Mouse (Mus musculus): ENCODE results near the gene Pcbp1. TPM values are rescaled to one million over a fixed set of nuclear protein-coding genes. Genes with fewer than 3 reads are reported as not detected.

Pcbp1 gene
- polyA plus RNA-seq, 1 experiment, result 306 TPM

GRCm38 (mm10) chr6:86509194-86509865, 16.8 kb downstream of the Pcbp1 start:
- Histone ChIP-seq H3ac (ENCODE audit: control insufficient read depth, insufficient read length) (no peak overlapping the region), H3K36me3 (ENCODE audit: control insufficient read depth, insufficient read depth) (no peaks in the 10 kb centered on the region), H3K4me2 (ENCODE audit: low read depth) (no peak overlapping the region), H3K4me3 (no peak overlapping the region), H3K27me3 (ENCODE audit: control insufficient read depth, insufficient read depth, insufficient read length) (no peaks in the 10 kb centered on the region), H3K79me2 (ENCODE audit: control insufficient read depth, insufficient read depth) (no peaks in the 10 kb centered on the region)
- TF ChIP-seq SRF (IDR thresholded peaks at IDR 0.05; ENCODE audit: control insufficient read depth, insufficient read length, low read depth), result no peak
- TF ChIP-seq MAX (IDR thresholded peaks at IDR 0.05; ENCODE audit: low read depth), result no peak
- TF ChIP-seq TCF3 (IDR thresholded peaks at IDR 0.05; ENCODE audit: insufficient read length, low read depth), result no peak
- no peak for TF ChIP-seq CEBPB (IDR thresholded peaks at IDR 0.05; ENCODE audit: insufficient read depth, poor library complexity, severe bottlenecking)
- TF ChIP-seq REST (IDR thresholded peaks at IDR 0.05; ENCODE audit: insufficient read depth, insufficient read length), result no peak
- TF ChIP-seq USF1 (IDR thresholded peaks at IDR 0.05; ENCODE audit: low read depth), result no peak

- Histone ChIP-seq H3K4me3 (no peak overlapping the region), H3K79me2 (ENCODE audit: control insufficient read depth, insufficient read depth) (no peaks in the 10 kb centered on the region), H3ac (ENCODE audit: control insufficient read depth, insufficient read length) (no peak overlapping the region), H3K27me3 (ENCODE audit: control insufficient read depth, insufficient read depth, insufficient read length) (no peaks in the 10 kb centered on the region), H3K4me2 (ENCODE audit: low read depth) (no peak overlapping the region), H3K36me3 (ENCODE audit: control insufficient read depth, insufficient read depth) (no peaks in the 10 kb centered on the region)
- no peak for TF ChIP-seq SRF (IDR thresholded peaks at IDR 0.05; ENCODE audit: control insufficient read depth, insufficient read length, low read depth)
- TF ChIP-seq POLR2A (IDR thresholded peaks at IDR 0.05; ENCODE audit: insufficient read length, low read depth), result no peak
- no peak for TF ChIP-seq USF1 (IDR thresholded peaks at IDR 0.05; ENCODE audit: low read depth)
- TF ChIP-seq MAX (IDR thresholded peaks at IDR 0.05; ENCODE audit: low read depth), result no peak
- TF ChIP-seq E2F4 (IDR thresholded peaks at IDR 0.05; ENCODE audit: insufficient read depth), result no peak
- no peak for TF ChIP-seq MYOD1 (IDR thresholded peaks at IDR 0.05; ENCODE audit: control insufficient read depth in 1 of 3, insufficient read length in 2 of 3, low read depth in 2 of 3)
- no peak for TF ChIP-seq MYOG (IDR thresholded peaks at IDR 0.05; ENCODE audit: control insufficient read depth in 1 of 3, insufficient read depth in 1 of 3, insufficient read length in 2 of 3, low read depth in 2 of 3)
Observed at GRCm38 (mm10) chr6:86508736-86509135, 17.4 kb downstream of the Pcbp1 start.

- Histone ChIP-seq H3K27me3 (ENCODE audit: control insufficient read depth, insufficient read depth, insufficient read length) (no peaks in the 10 kb centered on the region), H3K36me3 (ENCODE audit: control insufficient read depth, insufficient read depth) (no peaks in the 10 kb centered on the region), H3ac (ENCODE audit: control insufficient read depth, insufficient read length) (no peak overlapping the region), H3K79me2 (ENCODE audit: control insufficient read depth, insufficient read depth) (no peaks in the 10 kb centered on the region), H3K4me2 (ENCODE audit: low read depth) (no peak overlapping the region), H3K4me3 (no peak overlapping the region)
- TF ChIP-seq MYOD1 (IDR thresholded peaks at IDR 0.05; ENCODE audit: control insufficient read depth in 1 of 3, insufficient read length in 2 of 3, low read depth in 2 of 3) (no peak), REST (IDR thresholded peaks at IDR 0.05; ENCODE audit: insufficient read depth, insufficient read length) (no peak), USF1 (IDR thresholded peaks at IDR 0.05; ENCODE audit: low read depth) (no peak), SRF (IDR thresholded peaks at IDR 0.05; ENCODE audit: control insufficient read depth, insufficient read length, low read depth) (no peak), POLR2AphosphoS2 (IDR thresholded peaks at IDR 0.05; ENCODE audit: insufficient read length, low read depth) (no peak), POLR2A (IDR thresholded peaks at IDR 0.05; ENCODE audit: insufficient read length, low read depth) (no peak), TCF12 (IDR thresholded peaks at IDR 0.05; ENCODE audit: insufficient read depth, poor library complexity, severe bottlenecking) (no peak)
Observed at GRCm38 (mm10) chr6:86507116-86507515, 19.0 kb downstream of the Pcbp1 start.

GRCm38 (mm10) chr6:86506309-86506708, 19.8 kb downstream of the Pcbp1 start:
- Histone ChIP-seq H3K36me3 (ENCODE audit: control insufficient read depth, insufficient read depth) (no peaks in the 10 kb centered on the region), H3K4me3 (no peak overlapping the region), H3K4me2 (ENCODE audit: low read depth) (no peak overlapping the region), H3K79me2 (ENCODE audit: control insufficient read depth, insufficient read depth) (no peaks in the 10 kb centered on the region), H3K27me3 (ENCODE audit: control insufficient read depth, insufficient read depth, insufficient read length) (no peaks in the 10 kb centered on the region), H3ac (ENCODE audit: control insufficient read depth, insufficient read length) (no peak overlapping the region)
- TF ChIP-seq MAX (IDR thresholded peaks at IDR 0.05; ENCODE audit: low read depth) (no peak), USF1 (IDR thresholded peaks at IDR 0.05; ENCODE audit: low read depth) (no peak), POLR2AphosphoS2 (IDR thresholded peaks at IDR 0.05; ENCODE audit: insufficient read length, low read depth) (no peak), CEBPB (IDR thresholded peaks at IDR 0.05; ENCODE audit: insufficient read depth, poor library complexity, severe bottlenecking) (no peak), POLR2A (IDR thresholded peaks at IDR 0.05; ENCODE audit: insufficient read length, low read depth) (no peak), SRF (IDR thresholded peaks at IDR 0.05; ENCODE audit: control insufficient read depth, insufficient read length, low read depth) (no peak), MYOD1 (IDR thresholded peaks at IDR 0.05; ENCODE audit: control insufficient read depth in 1 of 3, insufficient read length in 2 of 3, low read depth in 2 of 3) (no peak), REST (IDR thresholded peaks at IDR 0.05; ENCODE audit: insufficient read depth, insufficient read length) (no peak), TCF3 (IDR thresholded peaks at IDR 0.05; ENCODE audit: insufficient read length, low read depth) (no peak), MYOG (IDR thresholded peaks at IDR 0.05; ENCODE audit: control insufficient read depth in 1 of 3, insufficient read depth in 1 of 3, insufficient read length in 2 of 3, low read depth in 2 of 3) (no peak), TCF12 (IDR thresholded peaks at IDR 0.05; ENCODE audit: insufficient read depth, poor library complexity, severe bottlenecking) (no peak)

- Histone ChIP-seq H3K27me3 (ENCODE audit: control insufficient read depth, insufficient read depth, insufficient read length) (no peaks in the 10 kb centered on the region), H3K36me3 (ENCODE audit: control insufficient read depth, insufficient read depth) (no peaks in the 10 kb centered on the region), H3K79me2 (ENCODE audit: control insufficient read depth, insufficient read depth) (no peaks in the 10 kb centered on the region), H3K4me2 (ENCODE audit: low read depth) (no peak overlapping the region), H3K4me3 (no peak overlapping the region), H3ac (ENCODE audit: control insufficient read depth, insufficient read length) (no peak overlapping the region)
- TF ChIP-seq REST (IDR thresholded peaks at IDR 0.05; ENCODE audit: insufficient read depth, insufficient read length), result no peak
- TF ChIP-seq SRF (IDR thresholded peaks at IDR 0.05; ENCODE audit: control insufficient read depth, insufficient read length, low read depth), result no peak
- TF ChIP-seq MYOD1 (IDR thresholded peaks at IDR 0.05; ENCODE audit: control insufficient read depth in 1 of 3, insufficient read length in 2 of 3, low read depth in 2 of 3), result no peak
- no peak for TF ChIP-seq MYOG (IDR thresholded peaks at IDR 0.05; ENCODE audit: control insufficient read depth in 1 of 3, insufficient read depth in 1 of 3, insufficient read length in 2 of 3, low read depth in 2 of 3)
- no peak for TF ChIP-seq TCF12 (IDR thresholded peaks at IDR 0.05; ENCODE audit: insufficient read depth, poor library complexity, severe bottlenecking)
- no peak for TF ChIP-seq MAX (IDR thresholded peaks at IDR 0.05; ENCODE audit: low read depth)
- TF ChIP-seq CEBPB (IDR thresholded peaks at IDR 0.05; ENCODE audit: insufficient read depth, poor library complexity, severe bottlenecking), result no peak
- TF ChIP-seq POLR2A (IDR thresholded peaks at IDR 0.05; ENCODE audit: insufficient read length, low read depth), result no peak
- no peak for TF ChIP-seq TCF3 (IDR thresholded peaks at IDR 0.05; ENCODE audit: insufficient read length, low read depth)
- TF ChIP-seq POLR2AphosphoS2 (IDR thresholded peaks at IDR 0.05; ENCODE audit: insufficient read length, low read depth), result no peak
- TF ChIP-seq E2F4 (IDR thresholded peaks at IDR 0.05; ENCODE audit: insufficient read depth), result no peak
- TF ChIP-seq USF1 (IDR thresholded peaks at IDR 0.05; ENCODE audit: low read depth), result no peak
Observed at GRCm38 (mm10) chr6:86505671-86506070, 20.4 kb downstream of the Pcbp1 start.

Measured in myocyte (in vitro differentiated cells).